Mouse (Mus musculus) adrenal gland, adult 8-10 months (tissue): ENCODE data around the gene Haus4. TPM values are rescaled to one million over a fixed set of nuclear protein-coding genes. Genes with fewer than 3 reads are reported as not detected.
A peak's percentile ranks its signal among the peaks of the same experiment; 100 is the strongest.

Experiments used
- DNase-seq: peaks from one replicate; pipeline ENCODE4 v3.0.0; 2022
- total RNA-seq, 4 experiments: library from RNA; stranded (reverse); gene quantifications; 2 replicates each; pipeline ENCODE4 v1.2.4; 2022

Haus4 gene
- total RNA-seq, 4 experiments from 2014 or later: 24.1 to 34.1 (median 29.4) TPM

GRCm38 (mm10) chr14:54572790-54573736 is 18.6 kb upstream of the Haus4 start:
- peak; percentile 65 for DNase-seq

- no peak for DNase-seq
Measured at GRCm38 (mm10) chr14:54572122-54572521, 17.7 kb upstream of the Haus4 start.

GRCm38 (mm10) chr14:54569451-54570392 is 15.3 kb upstream of the Haus4 start:
- no peak for DNase-seq

GRCm38 (mm10) chr14:54568694-54569414 is 14.4 kb upstream of the Haus4 start:
- DNase-seq: peak; percentile 67

- DNase-seq: no peak
Measured at GRCm38 (mm10) chr14:54560527-54561242, 6.3 kb upstream of the Haus4 start.

- no peak for DNase-seq
Measured at GRCm38 (mm10) chr14:54557330-54557729, 2.9 kb upstream of the Haus4 start.

- DNase-seq: no peak
Measured at GRCm38 (mm10) chr14:54553454-54553974, 902 bp downstream of the Haus4 start.

GRCm38 (mm10) chr14:54544703-54545102 is 9.7 kb downstream of the Haus4 start:
- DNase-seq: no peak

GRCm38 (mm10) chr14:54540771-54541170 is 13.6 kb downstream of the Haus4 start:
- no peak for DNase-seq

- no peak for DNase-seq
Measured at GRCm38 (mm10) chr14:54538580-54538979, 15.8 kb downstream of the Haus4 start.

GRCm38 (mm10) chr14:54528446-54529111 is 25.8 kb downstream of the Haus4 start:
- DNase-seq: peak; percentile 56

- no peak for DNase-seq
Measured at GRCm38 (mm10) chr14:54528007-54528393, 26.4 kb downstream of the Haus4 start.

GRCm38 (mm10) chr14:54527227-54528006 is 27.0 kb downstream of the Haus4 start:
- no peak for DNase-seq

- no peak for DNase-seq
Measured at GRCm38 (mm10) chr14:54523600-54523999, 30.8 kb downstream of the Haus4 start.

- no peak for DNase-seq
Measured at GRCm38 (mm10) chr14:54516710-54517310, 37.6 kb downstream of the Haus4 start.

GRCm38 (mm10) chr14:54509774-54510173 is 44.6 kb downstream of the Haus4 start:
- no peak for DNase-seq

GRCm38 (mm10) chr14:54503092-54503491 is 51.3 kb downstream of the Haus4 start:
- no peak for DNase-seq

- DNase-seq: no peak
Measured at GRCm38 (mm10) chr14:54501365-54501764, 53.1 kb downstream of the Haus4 start.

- DNase-seq: no peak
Measured at GRCm38 (mm10) chr14:54499330-54499729, 55.1 kb downstream of the Haus4 start.

GRCm38 (mm10) chr14:54496706-54497105 is 57.7 kb downstream of the Haus4 start:
- no peak for DNase-seq
